ENCODE assay signal across 1 mouse cellular context in the genomic region with DNA sequence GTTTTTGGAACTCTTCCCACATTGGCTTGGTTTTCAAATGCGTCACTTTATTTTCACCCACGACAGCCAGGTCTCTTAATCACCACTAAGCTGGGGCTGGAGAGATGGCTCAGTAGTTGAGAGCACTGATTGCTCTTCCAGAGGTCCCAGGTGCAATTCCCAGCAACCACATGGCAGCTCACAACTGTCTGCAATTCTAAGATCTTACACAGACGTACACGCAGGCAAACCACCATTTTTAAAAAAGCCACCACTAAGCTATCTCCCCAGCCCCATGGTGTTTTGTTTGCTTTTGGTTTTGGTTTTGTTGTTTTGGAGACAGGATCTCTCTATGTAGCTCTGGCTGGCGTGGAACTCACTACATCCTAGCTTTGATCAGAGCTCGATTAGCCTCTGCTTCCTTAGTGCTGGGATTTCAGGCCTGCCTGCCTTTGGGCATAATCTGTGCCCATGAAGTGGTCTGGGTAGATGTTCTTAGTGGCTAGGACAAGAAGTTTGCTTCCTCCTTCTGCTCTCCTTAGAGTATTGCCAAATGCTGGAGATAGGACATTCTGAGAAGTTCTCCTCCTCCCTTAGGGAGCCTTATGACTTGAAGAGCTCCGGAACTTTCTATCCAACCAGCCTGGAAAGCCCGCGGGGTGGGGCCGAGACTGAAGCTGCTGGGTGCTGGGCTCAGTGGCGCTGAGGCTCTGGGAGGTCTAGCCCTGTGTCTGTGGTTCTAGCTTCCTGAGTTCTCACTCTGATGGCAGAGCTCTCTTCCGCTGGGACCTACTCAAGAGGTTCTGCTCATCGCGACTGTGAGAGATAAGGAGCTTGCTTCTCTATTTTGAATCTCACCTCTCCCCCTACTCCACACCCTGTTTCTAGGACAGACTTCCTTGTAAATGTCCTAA.
TF ChIP-seq lines count a peak whose summit lies in the region.

No protein-coding gene starts in this region.

TF ChIP-seq in CH12.LX, 34 proteins besides CTCF, POLR2A, EP300 and RAD21 (continued from another document):
- 0 out of 2 replicates have a peak, but pooled peaks have one; percentile 26 for TF ChIP-seq MEF2A (IDR thresholded peaks at IDR 0.05; ENCODE audit: borderline replicate concordance, low read depth, low read length)
- no peak for TF ChIP-seq NRF1 (IDR thresholded peaks at IDR 0.05; ENCODE audit: low read depth, low read length)
- no peak for TF ChIP-seq E2F4 (IDR thresholded peaks at IDR 0.05; ENCODE audit: insufficient replicate concordance, low read depth, low read length)
